Mouse (Mus musculus): ENCODE data around the gene Uhrf1.
A peak's percentile ranks its signal among the peaks of the same experiment; 100 is the strongest.

- TF ChIP-seq CTCF (IDR thresholded peaks at IDR 0.05; ENCODE audit: control insufficient read depth, insufficient read depth, low read length): 0 out of 2 replicates have a peak, but pooled peaks have one; percentile 4
- TF ChIP-seq POLR2A (IDR thresholded peaks at IDR 0.05; ENCODE audit: borderline replicate concordance, control insufficient read depth, low read depth, low read length): no peak
Measured at GRCm38 (mm10) chr17:56255429-56255828, 47.7 kb upstream of the Uhrf1 start.
